Mouse (Mus musculus) cerebellum, adult 8-10 months (tissue): ENCODE measurements around the gene Arntl.

Experiments
- DNase-seq: peaks from one replicate; pipeline ENCODE4 v3.0.0; 2022

Gene Arntl

GRCm38 (mm10) chr7:113206644-113207470 lies at the start of gene Arntl:
Gene Arntl, plus strand, starts transcription at chr7:113207465.
- peak; percentile 94 for DNase-seq

GRCm38 (mm10) chr7:113161077-113161698 lies 46.1 kb upstream of the Arntl start:
- DNase-seq = no peak

DNA sequence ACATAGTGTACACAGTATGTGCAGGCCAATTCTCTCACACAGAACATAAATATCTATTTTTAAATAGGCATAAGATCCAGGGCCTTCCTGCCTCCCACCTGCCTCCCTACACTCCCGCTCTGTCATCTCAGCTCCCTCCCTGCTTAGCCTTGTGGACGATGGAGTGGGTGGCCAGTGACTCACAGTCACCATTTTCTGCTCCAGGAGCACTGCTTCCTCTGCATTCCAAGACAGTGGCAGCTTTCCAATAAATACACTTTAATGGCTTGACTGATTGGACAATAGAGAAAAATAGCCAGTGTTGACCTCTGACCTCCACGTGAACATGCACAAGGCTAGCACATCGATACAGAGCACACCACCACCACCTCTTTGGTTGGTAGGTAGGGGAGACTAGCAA lies 42.5 kb upstream of the Arntl start:
- DNase-seq = no peak

DNA sequence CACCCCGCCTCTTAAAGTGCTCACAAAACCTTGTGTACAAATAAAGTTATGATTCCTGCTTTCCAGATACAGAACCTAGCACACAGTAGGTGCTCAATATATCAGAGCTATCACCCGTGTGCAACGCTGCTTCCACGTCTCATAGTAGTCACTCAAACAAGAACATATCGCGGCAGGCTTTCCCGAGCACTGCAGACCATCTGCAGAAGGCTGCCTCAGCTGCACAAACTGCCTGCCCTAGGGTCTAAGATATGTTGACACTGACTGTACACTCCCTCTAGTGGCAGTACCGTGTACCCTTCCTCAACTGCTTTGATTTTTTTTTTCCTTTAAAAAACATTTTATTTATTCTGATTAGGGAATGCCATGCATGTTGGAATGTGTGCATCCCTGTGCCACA lies 40.2 kb upstream of the Arntl start:
- no peak for DNase-seq

DNA sequence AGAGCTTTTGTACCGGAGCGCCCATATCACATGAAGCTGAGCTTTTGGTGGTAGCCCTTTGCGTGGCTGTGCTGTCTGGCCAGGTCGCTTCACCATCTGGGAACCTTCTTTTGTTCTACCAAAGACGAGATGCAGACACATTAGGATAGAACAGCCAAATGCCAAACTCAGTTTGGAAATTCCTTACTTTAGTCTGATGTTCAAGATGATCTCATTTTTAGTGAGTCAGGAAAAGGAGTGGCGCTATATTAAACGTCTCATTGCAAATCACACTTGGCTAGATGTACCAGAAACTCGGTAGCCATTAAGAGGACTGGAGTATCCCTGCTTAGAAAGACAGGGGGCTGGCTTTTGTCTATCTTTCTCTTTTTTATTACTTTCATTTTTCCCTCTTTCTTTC lies 38.7 kb upstream of the Arntl start:
- no peak for DNase-seq

DNA sequence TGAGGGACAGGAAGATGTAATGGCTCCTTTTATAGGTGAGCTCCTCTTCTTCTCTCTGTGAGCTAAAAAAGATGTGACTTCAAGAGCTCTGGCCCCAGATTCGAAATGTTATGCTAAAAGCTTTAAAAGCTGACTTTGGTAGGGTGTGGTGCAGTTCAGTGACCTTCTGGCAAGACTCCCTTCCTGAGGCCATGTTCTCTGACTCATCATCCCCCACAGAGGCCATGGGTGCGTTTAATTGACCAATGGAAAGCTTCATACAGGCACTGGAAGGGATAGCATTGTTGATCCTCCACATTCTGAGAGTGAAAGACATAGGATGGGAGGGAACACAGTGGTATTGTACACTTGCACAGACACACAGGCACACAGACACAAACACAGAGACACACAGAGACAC lies 34.8 kb upstream of the Arntl start:
- no peak for DNase-seq

DNA sequence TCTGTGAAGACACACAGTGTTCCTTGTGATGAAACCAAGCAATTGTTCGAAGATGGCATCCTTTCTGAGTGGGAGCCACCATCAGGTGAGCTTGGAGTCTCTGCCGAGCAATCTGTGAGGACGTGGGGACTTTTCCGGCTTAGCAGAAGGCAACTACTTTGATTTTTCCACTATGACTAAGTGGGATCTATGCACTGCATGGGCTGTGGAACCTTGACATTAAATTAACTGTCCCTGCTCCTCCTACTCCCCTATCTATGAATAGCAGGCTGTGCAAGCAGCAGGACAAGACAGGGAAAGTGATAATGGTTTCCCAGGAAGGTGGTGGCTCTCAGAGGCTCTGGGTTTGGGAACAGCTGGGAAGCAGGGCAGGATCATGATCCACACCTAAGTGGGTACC lies 31.8 kb upstream of the Arntl start:
- DNase-seq = no peak

DNA sequence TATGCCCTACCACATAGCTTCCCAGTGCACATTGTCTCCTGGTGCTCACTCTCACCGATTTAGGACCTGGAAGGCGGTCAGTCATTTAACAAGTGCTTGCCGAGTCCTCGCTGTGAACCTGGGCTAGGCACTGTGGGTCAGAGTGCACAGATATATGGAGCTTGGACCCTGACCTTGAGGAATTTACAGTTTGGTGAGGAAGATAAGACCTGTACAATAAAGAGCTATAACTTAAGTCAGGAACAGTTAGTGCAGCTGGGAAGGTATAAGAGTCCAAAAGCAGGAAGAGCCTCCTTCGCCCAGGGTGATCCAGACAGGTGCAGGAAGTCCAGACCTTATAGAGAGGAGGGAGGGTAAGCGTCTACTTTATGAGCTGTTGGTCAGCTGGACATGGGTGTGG lies 29.2 kb upstream of the Arntl start:
- no peak for DNase-seq

- DNase-seq = no peak
These were observed 23.5 kb upstream of the Arntl start for GRCm38 (mm10) chr7:113183787-113184186.

GRCm38 (mm10) chr7:113185056-113185455 lies 22.2 kb upstream of the Arntl start:
- DNase-seq = no peak

DNA sequence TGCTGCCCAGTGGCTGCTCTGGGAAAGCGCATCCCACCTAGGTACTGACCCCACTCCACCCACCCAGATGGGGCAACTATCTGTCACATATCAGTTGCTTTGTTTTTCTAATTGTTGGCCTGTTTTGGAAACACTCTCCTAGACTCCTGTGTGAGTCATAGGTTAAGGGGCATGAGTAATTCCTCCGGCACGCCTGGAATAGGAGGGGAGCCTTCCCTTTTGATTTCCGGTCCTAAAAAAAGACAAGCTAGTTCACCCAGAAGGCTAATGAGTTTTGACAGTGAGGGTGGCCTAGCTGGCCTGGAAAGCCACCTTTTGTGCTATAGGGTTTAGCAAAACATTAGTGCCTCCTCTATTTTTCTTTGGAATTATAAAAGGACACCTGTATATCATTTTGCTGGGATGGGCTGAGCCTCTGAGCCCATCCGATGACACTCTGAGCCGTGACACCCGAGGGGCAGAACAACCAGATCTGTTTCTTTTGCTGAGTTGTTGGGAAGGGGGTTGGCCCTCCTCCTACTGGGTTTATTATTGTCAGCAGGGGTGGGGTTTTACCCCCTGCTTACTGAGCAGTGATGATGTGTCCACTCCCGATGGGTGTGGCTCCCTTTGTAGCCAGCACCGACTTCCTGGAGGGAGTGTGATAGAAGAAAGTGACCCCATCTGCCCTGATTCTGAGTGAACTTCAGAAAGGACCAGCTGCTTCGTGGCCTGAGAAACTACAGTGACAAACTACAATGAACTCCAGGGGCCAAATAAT lies 21.0 kb upstream of the Arntl start:
- no peak for DNase-seq

DNA sequence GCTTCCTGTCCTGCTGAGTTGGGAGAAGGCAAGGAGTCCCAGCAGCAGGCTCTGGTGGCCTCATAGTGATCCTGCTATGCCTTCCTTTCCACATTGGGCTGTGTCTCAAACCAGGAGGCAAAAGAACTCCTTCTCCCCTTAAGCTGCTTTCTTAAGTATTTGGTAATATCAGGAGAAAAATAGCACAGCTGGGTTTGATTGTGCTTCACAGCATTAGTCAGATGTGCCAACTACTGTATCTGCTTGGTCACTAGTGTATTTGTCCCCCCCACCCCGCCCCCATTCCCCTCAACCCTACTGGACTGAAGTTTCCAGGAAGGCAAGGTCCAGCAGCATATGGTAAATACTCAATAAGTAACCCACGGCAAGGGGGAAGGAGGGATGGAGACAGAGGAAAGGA lies 19.2 kb upstream of the Arntl start:
- DNase-seq = no peak

DNA sequence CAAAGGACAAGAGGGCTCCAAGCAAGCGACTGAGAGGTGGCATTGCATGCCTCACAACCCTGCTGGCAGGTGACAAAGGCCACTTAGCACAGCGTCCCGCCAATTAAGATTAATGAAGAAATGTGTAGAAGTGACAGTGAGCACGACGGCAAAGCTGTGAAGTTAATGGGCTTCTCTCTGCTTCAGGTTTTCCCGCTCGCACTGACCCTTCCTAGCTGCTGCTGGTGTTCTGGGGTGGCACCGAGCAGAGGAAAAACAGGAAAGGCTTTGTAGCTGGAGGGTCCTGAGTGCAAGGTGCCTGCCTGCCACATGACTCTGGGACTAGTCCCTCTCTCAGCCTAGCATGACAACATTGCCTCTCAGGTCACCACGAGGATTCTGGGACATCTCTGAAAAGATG lies 18.7 kb upstream of the Arntl start:
- no peak for DNase-seq

DNA sequence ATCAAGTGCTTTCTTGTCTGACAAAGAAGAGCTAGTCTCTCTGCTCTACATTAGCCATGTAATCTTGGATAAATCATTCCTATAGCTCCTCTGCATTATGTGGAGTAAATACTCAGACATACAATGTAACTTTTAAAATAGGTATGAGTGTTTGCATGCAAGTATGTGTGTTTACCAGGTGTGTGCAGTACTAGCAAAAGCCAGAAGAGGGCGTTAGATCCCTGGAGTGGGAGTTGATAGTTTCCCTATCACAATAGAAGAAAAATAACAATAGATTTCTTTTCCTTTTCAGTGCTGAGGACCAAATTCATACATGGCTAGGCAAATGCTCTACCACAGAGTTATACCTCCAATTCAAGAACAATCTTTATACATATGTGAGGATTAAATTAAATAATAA lies 15.5 kb upstream of the Arntl start:
- DNase-seq = no peak

DNA sequence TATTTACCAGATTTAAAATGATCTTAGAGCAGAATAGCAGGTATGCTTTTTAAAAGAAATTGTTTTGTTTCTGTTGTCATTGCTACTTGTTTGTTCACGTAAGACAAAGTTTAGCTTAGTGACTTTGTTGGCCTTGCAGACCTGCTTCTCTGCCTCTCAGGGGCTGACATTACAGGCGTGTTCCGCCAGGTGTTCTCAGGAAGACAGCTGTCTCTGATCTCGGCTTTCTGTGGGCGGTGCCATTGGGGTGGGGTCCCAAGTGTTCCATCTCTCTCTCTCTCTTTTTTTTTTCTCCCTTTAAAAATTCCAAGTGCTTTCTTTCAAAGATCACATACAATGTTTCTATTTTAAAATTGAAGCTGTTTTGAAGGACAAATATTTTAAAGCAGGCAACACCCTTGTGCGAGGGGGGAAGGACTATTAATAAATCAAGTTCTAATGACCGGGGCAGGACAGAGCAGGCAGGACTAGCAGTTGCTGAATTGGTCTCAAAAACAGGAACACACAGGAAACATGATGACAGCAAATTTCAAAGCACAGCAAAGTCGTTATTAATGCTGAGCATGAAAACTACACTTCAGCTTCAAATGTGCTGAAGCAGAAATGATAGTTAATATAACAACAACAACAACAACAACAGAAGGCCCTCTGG lies 14.4 kb upstream of the Arntl start:
- DNase-seq = no peak

DNA sequence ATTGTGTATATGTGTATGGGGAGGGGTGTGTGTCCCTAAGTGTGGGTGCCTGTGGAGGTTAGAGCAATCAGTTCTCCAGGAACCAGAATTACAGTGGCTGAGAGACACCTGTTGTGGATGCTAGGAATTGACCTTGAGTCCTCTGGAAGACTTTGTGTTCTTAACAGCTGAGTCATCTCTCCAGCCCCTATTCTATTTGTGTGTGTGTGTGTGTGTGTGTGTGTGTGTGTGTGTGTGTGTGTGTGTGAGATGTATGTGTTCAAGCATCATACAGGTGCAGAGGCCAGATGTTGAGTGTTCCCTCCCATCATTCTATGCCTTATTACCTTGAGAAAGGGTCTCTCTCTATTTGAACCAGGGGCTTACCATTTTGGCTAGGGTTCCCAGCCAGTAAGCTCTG lies 13.4 kb upstream of the Arntl start:
- DNase-seq = no peak

- DNase-seq = no peak
These were observed 12.0 kb upstream of the Arntl start for GRCm38 (mm10) chr7:113195271-113195670.

DNA sequence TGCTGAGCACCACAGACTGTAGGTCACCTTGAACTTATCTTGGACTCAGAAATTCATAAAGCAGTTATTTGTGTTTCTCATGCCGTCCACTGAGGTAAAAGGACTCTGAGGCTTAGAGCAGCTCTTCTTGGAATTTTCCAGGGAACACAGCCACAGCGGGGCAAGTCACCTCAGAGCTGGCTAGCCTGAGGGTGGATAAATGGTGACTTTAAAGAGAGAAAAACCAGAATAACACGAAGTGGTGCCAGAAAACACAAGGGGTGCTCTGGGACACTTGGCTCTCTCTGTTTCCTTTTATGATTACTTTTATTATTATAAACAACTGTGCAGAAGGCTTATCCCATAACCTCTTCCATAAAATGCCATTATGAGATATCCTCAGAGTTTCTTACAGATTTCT lies 11.1 kb upstream of the Arntl start:
- no peak for DNase-seq

DNA sequence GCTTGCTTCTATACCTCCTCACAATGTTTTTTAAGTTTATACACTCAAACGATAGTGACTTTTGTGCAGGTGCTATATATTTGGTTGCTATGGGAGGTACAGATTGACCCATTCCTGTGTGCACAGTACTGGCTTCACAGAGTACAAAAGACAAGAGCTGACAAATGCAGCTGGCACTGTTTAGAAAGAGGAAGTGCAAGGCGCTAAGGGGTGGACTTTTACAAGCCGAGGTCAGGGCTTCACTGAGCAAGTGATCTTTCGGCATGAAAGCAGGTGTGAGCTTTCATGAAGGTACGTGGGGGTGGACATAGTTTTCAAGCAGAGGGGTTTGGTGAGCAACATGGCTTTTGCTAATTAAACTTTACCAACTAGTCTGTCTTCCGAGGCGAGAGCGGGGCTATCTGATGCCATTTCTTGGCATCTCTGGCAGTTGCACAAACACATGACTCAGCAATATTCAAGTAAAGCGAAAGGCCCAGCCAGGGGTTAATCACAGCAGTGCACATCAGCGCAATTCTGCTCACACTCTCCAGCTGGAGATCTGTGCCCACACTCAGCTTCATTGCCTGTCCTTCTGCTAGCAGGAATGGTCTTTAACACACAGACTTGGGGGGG lies 10.0 kb upstream of the Arntl start:
- no peak for DNase-seq

GRCm38 (mm10) chr7:113201584-113201983 lies 5.7 kb upstream of the Arntl start:
- no peak for DNase-seq

DNA sequence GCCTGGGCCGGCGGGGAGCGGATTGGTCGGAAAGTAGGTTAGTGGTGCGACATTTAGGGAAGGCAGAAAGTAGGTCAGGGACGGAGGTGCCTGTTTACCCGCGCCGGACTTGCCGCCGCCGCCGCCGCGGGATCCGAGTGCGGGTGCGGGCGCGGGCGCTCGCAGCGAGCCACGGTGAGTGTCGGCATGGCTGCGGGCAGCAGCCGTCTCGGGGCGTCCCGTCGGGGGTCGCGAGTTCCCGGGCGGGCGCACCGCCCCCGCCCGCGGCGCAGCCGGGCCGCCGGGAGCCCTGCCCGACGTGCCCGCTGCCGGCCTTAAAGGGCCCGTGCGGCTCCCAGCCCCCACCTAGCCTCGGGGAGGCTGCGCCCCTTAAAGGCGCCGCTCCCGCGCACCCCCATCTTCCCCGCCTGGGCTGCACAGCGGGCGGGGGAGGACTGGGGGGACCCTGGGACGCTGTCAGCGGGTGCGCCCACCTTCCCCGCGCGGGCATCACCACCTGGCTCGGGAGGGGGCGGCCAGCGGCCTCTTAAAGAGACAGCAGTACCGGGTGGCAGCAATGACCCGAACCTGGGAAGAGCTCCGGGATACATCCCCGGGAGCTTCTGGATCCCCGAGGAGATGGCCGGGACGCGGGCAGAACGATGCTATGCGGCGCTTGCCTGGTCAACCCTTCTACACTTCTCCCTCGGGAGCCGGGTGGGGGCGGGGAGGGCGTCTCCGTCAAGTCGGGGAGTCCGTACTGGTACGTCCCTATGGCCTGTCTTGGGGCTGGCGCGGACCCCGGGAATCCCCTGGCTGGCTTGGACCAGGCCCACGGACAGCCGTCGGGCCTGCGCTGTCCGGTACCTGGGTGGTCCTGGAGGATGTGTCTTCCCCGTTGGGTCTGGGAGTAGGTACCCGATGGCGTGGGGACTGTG lies 464 bp downstream of the Arntl start:
- peak; percentile 46 for DNase-seq

DNA sequence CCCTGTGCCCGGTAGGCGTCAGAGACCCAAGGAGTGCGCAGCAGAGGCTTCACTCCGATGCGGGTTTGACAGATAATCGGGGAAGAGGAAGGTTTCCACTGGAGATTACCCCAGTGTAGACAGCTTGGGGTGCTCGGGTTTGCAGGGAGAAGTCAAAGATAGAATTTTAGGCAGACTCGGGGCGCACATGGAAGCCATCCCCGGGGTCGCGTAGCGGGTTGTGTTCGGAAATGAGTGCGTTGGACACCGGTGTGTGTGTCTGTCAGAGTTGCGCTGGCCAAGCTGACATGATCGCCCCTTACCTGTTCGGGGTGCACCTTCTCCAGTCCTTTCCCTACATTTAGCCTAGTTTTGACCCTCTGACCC lies 1.1 kb downstream of the Arntl start:
- DNase-seq = no peak
